Mouse (Mus musculus): Measurements from ENCODE around the gene Lgals4. TPM values are rescaled to one million over a fixed set of nuclear protein-coding genes. Genes with fewer than 3 reads are reported as not detected.
A peak's percentile ranks its signal among the peaks of the same experiment; 100 is the strongest.

Lgals4 gene
- polyA plus RNA-seq, 1 experiment from 2014 or later, result 737 TPM

GRCm38 (mm10) chr7:28822556-28822955 is 11.1 kb upstream of the Lgals4 start:
- Histone ChIP-seq H3K9ac (ENCODE audit: low read length) (no peak overlapping the region), H3K4me1 (replicated peaks; ENCODE audit: control insufficient read depth, insufficient read depth, low read length) (peaks cover 16% of the 10 kb centered on the region), H3K27ac (ENCODE audit: low read depth) (no peak overlapping the region), H3K9me3 (ENCODE audit: control insufficient read depth, low read length) (no peaks in the 10 kb centered on the region), H3K36me3 (ENCODE audit: control insufficient read depth, insufficient read depth, low read length) (peaks cover 49% of the 10 kb centered on the region), H3K4me2 (ENCODE audit: low read length) (no peak overlapping the region), H3K27me3 (replicated peaks; ENCODE audit: control insufficient read depth, insufficient read depth, low read length) (no peaks in the 10 kb centered on the region), H3K4me3 (ENCODE audit: low read depth, low read length) (no peak overlapping the region)
- ATAC-seq (replicated peaks; ENCODE audit: low FRiP score, low TSS enrichment, low read depth) (no peak), DNase-seq (ENCODE audit: low spot score) (no peak)
- WGBS, result 71% methylated on average over 1 of the region's 1 CpGs

- no peak overlapping the region for H3K9ac ChIP-seq (ENCODE audit: low read length)
- DNase-seq (ENCODE audit: low spot score) (no peak), ATAC-seq (replicated peaks; ENCODE audit: low FRiP score, low TSS enrichment, low read depth) (no peak)
- peaks cover 18% of the 10 kb centered on the region for H3K4me1 ChIP-seq (replicated peaks; ENCODE audit: control insufficient read depth, insufficient read depth, low read length)
- peak overlapping the region; percentile 83; the same call in 1 of the 2 replicates for H3K27ac ChIP-seq (ENCODE audit: low read depth)
- no peak overlapping the region for H3K4me2 ChIP-seq (ENCODE audit: low read length)
- H3K4me3 ChIP-seq (ENCODE audit: low read depth, low read length), result no peak overlapping the region
- WGBS, result 51% methylated on average over 10 of the region's 10 CpGs
- no peaks in the 10 kb centered on the region for H3K9me3 ChIP-seq (ENCODE audit: control insufficient read depth, low read length)
- peaks cover 42% of the 10 kb centered on the region for H3K36me3 ChIP-seq (ENCODE audit: control insufficient read depth, insufficient read depth, low read length)
- no peaks in the 10 kb centered on the region for H3K27me3 ChIP-seq (replicated peaks; ENCODE audit: control insufficient read depth, insufficient read depth, low read length)
Measured at GRCm38 (mm10) chr7:28822993-28823903, 10.4 kb upstream of the Lgals4 start.

- H3K27ac ChIP-seq (ENCODE audit: low read depth), result peak overlapping the region; percentile 83
- no peak overlapping the region for H3K9ac ChIP-seq (ENCODE audit: low read length)
- no peak overlapping the region for H3K4me2 ChIP-seq (ENCODE audit: low read length)
- no peak for ATAC-seq (replicated peaks; ENCODE audit: low FRiP score, low TSS enrichment, low read depth)
- H3K4me1 ChIP-seq (replicated peaks; ENCODE audit: control insufficient read depth, insufficient read depth, low read length), result peaks cover 18% of the 10 kb centered on the region
- H3K4me3 ChIP-seq (ENCODE audit: low read depth, low read length), result no peak overlapping the region
- 58% methylated on average over 2 of the region's 2 CpGs for WGBS
- H3K36me3 ChIP-seq (ENCODE audit: control insufficient read depth, insufficient read depth, low read length), result peaks cover 36% of the 10 kb centered on the region
- no peak for DNase-seq (ENCODE audit: low spot score)
- H3K27me3 ChIP-seq (replicated peaks; ENCODE audit: control insufficient read depth, insufficient read depth, low read length), result no peaks in the 10 kb centered on the region
- no peaks in the 10 kb centered on the region for H3K9me3 ChIP-seq (ENCODE audit: control insufficient read depth, low read length)
Measured at GRCm38 (mm10) chr7:28823932-28824331, 9.7 kb upstream of the Lgals4 start.

DNA sequence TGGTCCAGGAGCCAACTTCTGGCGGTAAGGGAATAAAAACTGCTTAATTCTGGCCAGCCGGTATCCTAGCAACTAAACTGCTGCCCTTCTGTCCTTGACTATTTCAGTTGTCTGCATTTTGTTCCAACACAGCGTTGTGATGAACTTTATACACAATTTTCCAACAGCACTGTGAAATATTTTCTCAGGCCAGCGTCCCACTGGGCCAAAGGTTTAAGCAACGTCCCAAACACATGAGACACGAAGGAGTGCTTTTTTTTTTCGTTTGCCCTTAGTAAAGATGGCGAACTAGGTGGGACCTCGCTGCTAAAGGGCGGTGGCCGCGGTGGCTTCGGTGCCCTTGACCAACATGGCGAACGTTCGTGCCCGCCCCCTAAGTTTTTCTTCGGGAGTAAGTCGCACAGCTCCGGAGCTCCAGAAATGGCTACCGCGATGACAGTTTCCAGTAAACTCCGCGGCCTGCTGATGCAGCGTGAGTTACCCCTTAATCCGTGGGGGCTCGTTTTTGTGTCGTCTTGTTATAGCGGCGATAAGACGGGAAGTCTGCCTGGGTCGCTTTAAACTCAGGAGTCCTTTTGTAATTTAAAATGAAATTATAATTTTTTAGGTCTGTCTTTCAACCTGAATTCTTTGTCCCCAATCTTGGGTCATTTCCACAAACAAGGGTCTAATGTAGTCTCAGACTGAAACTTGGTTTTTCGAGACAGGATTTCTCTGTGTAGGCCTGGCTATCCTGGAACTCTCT is 8.5 kb upstream of the Lgals4 start, which contains the start of gene Ech1:
TSS of gene Ech1 (plus strand) at position 277 of the 745 bp plus-strand sequence.
- H3K36me3 ChIP-seq (ENCODE audit: control insufficient read depth, insufficient read depth, low read length), result peaks cover 31% of the 10 kb centered on the region
- WGBS, result 2% methylated on average over 33 of the region's 33 CpGs
- peak; percentile 72 for ATAC-seq (replicated peaks; ENCODE audit: low FRiP score, low TSS enrichment, low read depth)
- H3K4me2 ChIP-seq (ENCODE audit: low read length), result peak within 1 kb of the TSS; percentile 71
- H3K27me3 ChIP-seq (replicated peaks; ENCODE audit: control insufficient read depth, insufficient read depth, low read length), result no peaks in the 10 kb centered on the region
- peak; percentile 92 for DNase-seq (ENCODE audit: low spot score)
- H3K9ac ChIP-seq (ENCODE audit: low read length), result peak within 1 kb of the TSS; percentile 74
- H3K9me3 ChIP-seq (ENCODE audit: control insufficient read depth, low read length), result no peaks in the 10 kb centered on the region
- H3K4me1 ChIP-seq (replicated peaks; ENCODE audit: control insufficient read depth, insufficient read depth, low read length), result peaks cover 14% of the 10 kb centered on the region; the same call in 1 of the 2 replicates
- peak within 1 kb of the TSS; percentile 83 for H3K27ac ChIP-seq (ENCODE audit: low read depth)
- peak within 1 kb of the TSS; percentile 57 for H3K4me3 ChIP-seq (ENCODE audit: low read depth, low read length)

GRCm38 (mm10) chr7:28825686-28826401 is 7.8 kb upstream of the Lgals4 start:
- no peaks in the 10 kb centered on the region for H3K27me3 ChIP-seq (replicated peaks; ENCODE audit: control insufficient read depth, insufficient read depth, low read length)
- H3K9me3 ChIP-seq (ENCODE audit: control insufficient read depth, low read length), result no peaks in the 10 kb centered on the region
- H3K4me2 ChIP-seq (ENCODE audit: low read length), result peak overlapping the region; percentile 71
- DNase-seq (ENCODE audit: low spot score) (peak; percentile 65), ATAC-seq (replicated peaks; ENCODE audit: low FRiP score, low TSS enrichment, low read depth) (no peak)
- H3K4me3 ChIP-seq (ENCODE audit: low read depth, low read length), result peak overlapping the region; percentile 57
- H3K36me3 ChIP-seq (ENCODE audit: control insufficient read depth, insufficient read depth, low read length), result peaks cover 30% of the 10 kb centered on the region
- peak overlapping the region; percentile 74 for H3K9ac ChIP-seq (ENCODE audit: low read length)
- H3K27ac ChIP-seq (ENCODE audit: low read depth), result peak overlapping the region; percentile 83
- peaks cover 14% of the 10 kb centered on the region; the same call in 1 of the 2 replicates for H3K4me1 ChIP-seq (replicated peaks; ENCODE audit: control insufficient read depth, insufficient read depth, low read length)
- WGBS, result 51% methylated on average over 11 of the region's 11 CpGs

DNA sequence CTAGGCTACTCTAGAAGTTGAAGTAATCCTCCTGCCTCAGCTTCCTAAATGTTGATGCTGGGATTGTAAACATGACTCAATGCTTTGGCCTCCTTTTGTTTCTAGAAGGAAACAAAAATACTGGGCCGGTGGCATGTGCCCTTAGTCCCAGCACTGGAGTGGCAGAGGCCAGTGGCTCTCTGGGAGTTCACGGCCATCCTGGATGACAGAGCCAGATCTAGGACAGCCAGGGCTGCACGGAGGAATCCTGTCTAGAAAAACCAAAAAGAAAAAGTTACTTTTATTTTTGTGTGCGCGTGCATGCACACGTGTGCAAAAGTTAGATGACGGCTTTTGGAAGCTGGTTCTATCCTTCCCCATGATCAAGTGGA is 7.3 kb upstream of the Lgals4 start:
- Histone ChIP-seq H3K27me3 (replicated peaks; ENCODE audit: control insufficient read depth, insufficient read depth, low read length) (no peaks in the 10 kb centered on the region), H3K4me2 (ENCODE audit: low read length) (peak overlapping the region; percentile 71; the same call in 1 of the 2 replicates), H3K27ac (ENCODE audit: low read depth) (peak overlapping the region; percentile 83), H3K4me1 (replicated peaks; ENCODE audit: control insufficient read depth, insufficient read depth, low read length) (peaks cover 14% of the 10 kb centered on the region; the same call in 1 of the 2 replicates), H3K9ac (ENCODE audit: low read length) (no peak overlapping the region; the same call in 1 of the 2 replicates), H3K9me3 (ENCODE audit: control insufficient read depth, low read length) (no peaks in the 10 kb centered on the region), H3K4me3 (ENCODE audit: low read depth, low read length) (no peak overlapping the region), H3K36me3 (ENCODE audit: control insufficient read depth, insufficient read depth, low read length) (peaks cover 25% of the 10 kb centered on the region)
- 95% methylated on average over 7 of the region's 7 CpGs for WGBS
- peak; percentile 47 for DNase-seq (ENCODE audit: low spot score)
- ATAC-seq (replicated peaks; ENCODE audit: low FRiP score, low TSS enrichment, low read depth), result no peak

DNA sequence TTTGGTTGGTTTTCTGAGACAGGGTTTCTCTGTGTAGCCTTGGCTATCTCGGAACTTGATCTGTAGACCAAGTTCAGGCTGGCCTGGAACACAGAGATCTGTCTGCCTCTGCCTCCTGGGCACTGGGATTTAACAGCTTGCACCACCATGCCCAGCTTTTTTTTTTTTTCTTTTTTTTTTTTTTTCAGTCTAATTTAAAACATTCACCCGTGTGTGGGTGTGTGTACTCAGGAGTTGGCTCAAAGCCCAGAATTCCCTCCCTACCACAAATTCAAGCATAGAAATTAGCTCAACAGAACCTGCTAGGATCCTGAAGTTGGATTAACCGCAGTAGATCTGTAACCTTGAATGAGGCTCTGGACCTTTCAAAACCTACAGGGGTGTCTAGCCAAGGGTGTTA is 6.3 kb upstream of the Lgals4 start:
- ATAC-seq (replicated peaks; ENCODE audit: low FRiP score, low TSS enrichment, low read depth) (no peak), DNase-seq (ENCODE audit: low spot score) (no peak)
- no peak overlapping the region for H3K4me3 ChIP-seq (ENCODE audit: low read depth, low read length)
- H3K4me2 ChIP-seq (ENCODE audit: low read length), result no peak overlapping the region
- H3K27me3 ChIP-seq (replicated peaks; ENCODE audit: control insufficient read depth, insufficient read depth, low read length), result no peaks in the 10 kb centered on the region
- H3K9me3 ChIP-seq (ENCODE audit: control insufficient read depth, low read length), result no peaks in the 10 kb centered on the region
- 46% methylated on average over 3 of the region's 3 CpGs for WGBS
- H3K36me3 ChIP-seq (ENCODE audit: control insufficient read depth, insufficient read depth, low read length), result peaks cover 15% of the 10 kb centered on the region
- peaks cover 14% of the 10 kb centered on the region; the same call in 1 of the 2 replicates for H3K4me1 ChIP-seq (replicated peaks; ENCODE audit: control insufficient read depth, insufficient read depth, low read length)
- no peak overlapping the region for H3K9ac ChIP-seq (ENCODE audit: low read length)
- no peak overlapping the region for H3K27ac ChIP-seq (ENCODE audit: low read depth)

- Histone ChIP-seq H3K27ac (ENCODE audit: low read depth) (no peak overlapping the region), H3K9me3 (ENCODE audit: control insufficient read depth, low read length) (no peaks in the 10 kb centered on the region), H3K9ac (ENCODE audit: low read length) (no peak overlapping the region), H3K27me3 (replicated peaks; ENCODE audit: control insufficient read depth, insufficient read depth, low read length) (no peaks in the 10 kb centered on the region), H3K4me3 (ENCODE audit: low read depth, low read length) (no peak overlapping the region), H3K4me2 (ENCODE audit: low read length) (no peak overlapping the region), H3K4me1 (replicated peaks; ENCODE audit: control insufficient read depth, insufficient read depth, low read length) (peaks cover 14% of the 10 kb centered on the region; the same call in 1 of the 2 replicates), H3K36me3 (ENCODE audit: control insufficient read depth, insufficient read depth, low read length) (peaks cover 12% of the 10 kb centered on the region)
- ATAC-seq (replicated peaks; ENCODE audit: low FRiP score, low TSS enrichment, low read depth) (no peak), DNase-seq (ENCODE audit: low spot score) (no peak)
- 93% methylated on average over 8 of the region's 8 CpGs for WGBS
Measured at GRCm38 (mm10) chr7:28829821-28830220, 3.8 kb upstream of the Lgals4 start.

All from intestine, embryonic 14.5 days (tissue).